Mouse (Mus musculus): Measurements from ENCODE around the gene Nelfa. TPM values are rescaled to one million over a fixed set of nuclear protein-coding genes. Genes with fewer than 3 reads are reported as not detected.

Gene Nelfa
- polyA plus RNA-seq, 1 experiment from 2014 or later: 37.8 TPM

GRCm38 (mm10) chr5:33902696-33903095 lies 33.5 kb downstream of the Nelfa start:
- no peak overlapping the region for H3K27ac ChIP-seq (ENCODE audit: low read depth, low read length)
- no peaks in the 10 kb centered on the region for H3K27me3 ChIP-seq (replicated peaks; ENCODE audit: control insufficient read depth, insufficient read depth, low read length)
- no peak overlapping the region for H3K9ac ChIP-seq (ENCODE audit: low read depth, low read length)
- no peak overlapping the region for H3K4me2 ChIP-seq (ENCODE audit: low read length)
- ATAC-seq: no peak
- peaks cover 37% of the 10 kb centered on the region for H3K36me3 ChIP-seq (ENCODE audit: control insufficient read depth, insufficient read depth, low read length)
- H3K9me3 ChIP-seq (ENCODE audit: control insufficient read depth, low read length): no peaks in the 10 kb centered on the region
- no peak overlapping the region for H3K4me3 ChIP-seq (ENCODE audit: low read length)
- 91% methylated on average over 2 of the region's 2 CpGs for WGBS
- H3K4me1 ChIP-seq (ENCODE audit: control insufficient read depth, insufficient read depth, low read depth, low read length): no peaks in the 10 kb centered on the region

- WGBS: 88% methylated on average over 3 of the region's 3 CpGs
- H3K27ac ChIP-seq (ENCODE audit: low read depth, low read length): no peak overlapping the region
- H3K27me3 ChIP-seq (replicated peaks; ENCODE audit: control insufficient read depth, insufficient read depth, low read length): no peaks in the 10 kb centered on the region
- ATAC-seq: no peak
- no peak overlapping the region for H3K4me2 ChIP-seq (ENCODE audit: low read length)
- no peak overlapping the region for H3K4me3 ChIP-seq (ENCODE audit: low read length)
- H3K36me3 ChIP-seq (ENCODE audit: control insufficient read depth, insufficient read depth, low read length): peaks cover 40% of the 10 kb centered on the region
- H3K9ac ChIP-seq (ENCODE audit: low read depth, low read length): no peak overlapping the region
- no peaks in the 10 kb centered on the region for H3K9me3 ChIP-seq (ENCODE audit: control insufficient read depth, low read length)
- H3K4me1 ChIP-seq (ENCODE audit: control insufficient read depth, insufficient read depth, low read depth, low read length): no peaks in the 10 kb centered on the region
These were observed 34.9 kb downstream of the Nelfa start for GRCm38 (mm10) chr5:33901278-33901677.

- Histone ChIP-seq H3K36me3 (ENCODE audit: control insufficient read depth, insufficient read depth, low read length) (peaks cover 43% of the 10 kb centered on the region), H3K9me3 (ENCODE audit: control insufficient read depth, low read length) (no peaks in the 10 kb centered on the region), H3K4me2 (ENCODE audit: low read length) (no peak overlapping the region), H3K27me3 (replicated peaks; ENCODE audit: control insufficient read depth, insufficient read depth, low read length) (no peaks in the 10 kb centered on the region), H3K27ac (ENCODE audit: low read depth, low read length) (no peak overlapping the region), H3K9ac (ENCODE audit: low read depth, low read length) (no peak overlapping the region), H3K4me3 (ENCODE audit: low read length) (no peak overlapping the region), H3K4me1 (ENCODE audit: control insufficient read depth, insufficient read depth, low read depth, low read length) (no peaks in the 10 kb centered on the region)
- 95% methylated on average over 9 of the region's 9 CpGs for WGBS
- ATAC-seq: no peak
These were observed 35.4 kb downstream of the Nelfa start for GRCm38 (mm10) chr5:33900701-33901263.

- no peak for ATAC-seq
- no peak overlapping the region for H3K9ac ChIP-seq (ENCODE audit: low read depth, low read length)
- no peak overlapping the region for H3K27ac ChIP-seq (ENCODE audit: low read depth, low read length)
- peaks cover 50% of the 10 kb centered on the region for H3K36me3 ChIP-seq (ENCODE audit: control insufficient read depth, insufficient read depth, low read length)
- H3K4me3 ChIP-seq (ENCODE audit: low read length): no peak overlapping the region
- no peaks in the 10 kb centered on the region for H3K4me1 ChIP-seq (ENCODE audit: control insufficient read depth, insufficient read depth, low read depth, low read length)
- 85% methylated on average over 3 of the region's 3 CpGs for WGBS
- no peak overlapping the region for H3K4me2 ChIP-seq (ENCODE audit: low read length)
- H3K9me3 ChIP-seq (ENCODE audit: control insufficient read depth, low read length): no peaks in the 10 kb centered on the region
- no peaks in the 10 kb centered on the region for H3K27me3 ChIP-seq (replicated peaks; ENCODE audit: control insufficient read depth, insufficient read depth, low read length)
These were observed 36.1 kb downstream of the Nelfa start for GRCm38 (mm10) chr5:33900101-33900500.

- Histone ChIP-seq H3K4me2 (ENCODE audit: low read length) (no peak overlapping the region), H3K4me3 (ENCODE audit: low read length) (no peak overlapping the region), H3K9me3 (ENCODE audit: control insufficient read depth, low read length) (no peaks in the 10 kb centered on the region), H3K4me1 (ENCODE audit: control insufficient read depth, insufficient read depth, low read depth, low read length) (no peaks in the 10 kb centered on the region), H3K27ac (ENCODE audit: low read depth, low read length) (no peak overlapping the region), H3K36me3 (ENCODE audit: control insufficient read depth, insufficient read depth, low read length) (peaks cover 55% of the 10 kb centered on the region), H3K27me3 (replicated peaks; ENCODE audit: control insufficient read depth, insufficient read depth, low read length) (no peaks in the 10 kb centered on the region), H3K9ac (ENCODE audit: low read depth, low read length) (no peak overlapping the region)
- no peak; the same call in 1 of the 2 replicates for ATAC-seq
- 89% methylated on average over 3 of the region's 3 CpGs for WGBS
These were observed 37.0 kb downstream of the Nelfa start for GRCm38 (mm10) chr5:33899245-33899644.

GRCm38 (mm10) chr5:33898671-33899070 lies 37.5 kb downstream of the Nelfa start:
- no peaks in the 10 kb centered on the region for H3K4me1 ChIP-seq (ENCODE audit: control insufficient read depth, insufficient read depth, low read depth, low read length)
- H3K4me3 ChIP-seq (ENCODE audit: low read length): no peak overlapping the region
- no peaks in the 10 kb centered on the region for H3K27me3 ChIP-seq (replicated peaks; ENCODE audit: control insufficient read depth, insufficient read depth, low read length)
- no peak overlapping the region for H3K27ac ChIP-seq (ENCODE audit: low read depth, low read length)
- WGBS: 89% methylated on average over 9 of the region's 9 CpGs
- no peak overlapping the region for H3K4me2 ChIP-seq (ENCODE audit: low read length)
- H3K9ac ChIP-seq (ENCODE audit: low read depth, low read length): no peak overlapping the region
- H3K36me3 ChIP-seq (ENCODE audit: control insufficient read depth, insufficient read depth, low read length): peaks cover 61% of the 10 kb centered on the region
- ATAC-seq: 0 out of 2 replicates have a peak, but pooled peaks have one; percentile 22
- no peaks in the 10 kb centered on the region for H3K9me3 ChIP-seq (ENCODE audit: control insufficient read depth, low read length)

- Histone ChIP-seq H3K4me3 (ENCODE audit: low read length) (no peak overlapping the region), H3K9me3 (ENCODE audit: control insufficient read depth, low read length) (no peaks in the 10 kb centered on the region), H3K36me3 (ENCODE audit: control insufficient read depth, insufficient read depth, low read length) (peaks cover 71% of the 10 kb centered on the region), H3K4me1 (ENCODE audit: control insufficient read depth, insufficient read depth, low read depth, low read length) (no peaks in the 10 kb centered on the region), H3K27me3 (replicated peaks; ENCODE audit: control insufficient read depth, insufficient read depth, low read length) (no peaks in the 10 kb centered on the region), H3K27ac (ENCODE audit: low read depth, low read length) (no peak overlapping the region), H3K4me2 (ENCODE audit: low read length) (no peak overlapping the region), H3K9ac (ENCODE audit: low read depth, low read length) (no peak overlapping the region)
- 89% methylated on average over 2 of the region's 2 CpGs for WGBS
- no peak for ATAC-seq
These were observed 39.1 kb downstream of the Nelfa start for GRCm38 (mm10) chr5:33897158-33897557.

GRCm38 (mm10) chr5:33895116-33895515 lies 41.1 kb downstream of the Nelfa start:
- 88% methylated on average over 9 of the region's 9 CpGs for WGBS
- Histone ChIP-seq H3K36me3 (ENCODE audit: control insufficient read depth, insufficient read depth, low read length) (peaks cover 69% of the 10 kb centered on the region), H3K4me3 (ENCODE audit: low read length) (no peak overlapping the region), H3K9me3 (ENCODE audit: control insufficient read depth, low read length) (no peaks in the 10 kb centered on the region), H3K4me1 (ENCODE audit: control insufficient read depth, insufficient read depth, low read depth, low read length) (no peaks in the 10 kb centered on the region), H3K27ac (ENCODE audit: low read depth, low read length) (no peak overlapping the region), H3K9ac (ENCODE audit: low read depth, low read length) (no peak overlapping the region), H3K4me2 (ENCODE audit: low read length) (no peak overlapping the region), H3K27me3 (replicated peaks; ENCODE audit: control insufficient read depth, insufficient read depth, low read length) (no peaks in the 10 kb centered on the region)
- ATAC-seq: no peak

- Histone ChIP-seq H3K27ac (ENCODE audit: low read depth, low read length) (no peak overlapping the region), H3K4me3 (ENCODE audit: low read length) (no peak overlapping the region), H3K4me2 (ENCODE audit: low read length) (no peak overlapping the region), H3K36me3 (ENCODE audit: control insufficient read depth, insufficient read depth, low read length) (peaks cover 64% of the 10 kb centered on the region), H3K27me3 (replicated peaks; ENCODE audit: control insufficient read depth, insufficient read depth, low read length) (no peaks in the 10 kb centered on the region), H3K9me3 (ENCODE audit: control insufficient read depth, low read length) (no peaks in the 10 kb centered on the region), H3K4me1 (ENCODE audit: control insufficient read depth, insufficient read depth, low read depth, low read length) (no peaks in the 10 kb centered on the region), H3K9ac (ENCODE audit: low read depth, low read length) (no peak overlapping the region)
- WGBS: 91% methylated on average over 6 of the region's 6 CpGs
- ATAC-seq: no peak
These were observed 42.8 kb downstream of the Nelfa start for GRCm38 (mm10) chr5:33893406-33893805.

GRCm38 (mm10) chr5:33881118-33881517 lies 55.1 kb downstream of the Nelfa start:
- 88% methylated on average over 4 of the region's 4 CpGs for WGBS
- H3K4me3 ChIP-seq (ENCODE audit: low read length): no peak overlapping the region
- peaks cover 36% of the 10 kb centered on the region for H3K36me3 ChIP-seq (ENCODE audit: control insufficient read depth, insufficient read depth, low read length)
- no peak overlapping the region for H3K9ac ChIP-seq (ENCODE audit: low read depth, low read length)
- no peaks in the 10 kb centered on the region for H3K4me1 ChIP-seq (ENCODE audit: control insufficient read depth, insufficient read depth, low read depth, low read length)
- no peak overlapping the region for H3K27ac ChIP-seq (ENCODE audit: low read depth, low read length)
- H3K27me3 ChIP-seq (replicated peaks; ENCODE audit: control insufficient read depth, insufficient read depth, low read length): no peaks in the 10 kb centered on the region
- ATAC-seq: no peak
- H3K9me3 ChIP-seq (ENCODE audit: control insufficient read depth, low read length): no peaks in the 10 kb centered on the region
- H3K4me2 ChIP-seq (ENCODE audit: low read length): no peak overlapping the region
